Comparison of ENCODE assay signal across 9 mouse cellular contexts in the genomic region with DNA sequence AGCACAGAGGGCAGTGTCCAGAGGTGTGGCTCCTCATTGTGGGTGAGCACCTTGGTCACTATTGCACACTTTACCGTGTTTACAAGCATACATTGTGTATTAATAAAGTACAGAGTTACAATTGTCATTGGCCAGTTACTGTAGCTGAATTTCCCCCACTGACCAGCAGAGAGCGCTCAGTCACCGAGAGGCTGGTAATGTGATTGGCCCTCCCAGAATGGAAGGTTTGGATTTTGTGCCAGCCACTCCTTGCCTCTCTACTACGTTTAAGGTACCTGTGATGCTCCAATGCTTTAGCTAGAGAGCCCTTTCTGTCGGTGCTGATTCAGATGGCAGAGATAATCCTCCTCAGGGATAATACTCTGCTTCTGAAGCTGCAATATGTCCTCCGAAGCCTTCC. TPM values are rescaled to one million over a fixed set of nuclear protein-coding genes. Genes with fewer than 3 reads are reported as not detected.
A peak's percentile ranks its signal among the peaks of the same experiment; 100 is the strongest.
DNase-seq lines count a peak whose midpoint lies in the region; ATAC-seq and TF ChIP-seq lines count a peak whose summit lies in the region.
"Had no signal": no experiment of that assay in that cellular context is flagged by ENCODE, and none has a peak within 500 bp of the region (broad histone marks: within the 10 kb centered on the region; RNA-seq: fewer than 3 reads in every experiment).

No protein-coding gene starts in this region.

- peak; percentile 62; the same call in 1 of the 2 replicates for TF ChIP-seq CTCF in testis, adult 2 months (IDR thresholded peaks at IDR 0.05; ENCODE audit: control insufficient read depth, insufficient read depth, insufficient replicate concordance, low read depth, low read length)

- peaks cover 14% of the 10 kb centered on the region for H3K4me1 ChIP-seq in midbrain, embryonic 14.5 days (ENCODE audit: control insufficient read depth, insufficient read depth, low read length)
- no peaks in the 10 kb centered on the region for H3K4me1 ChIP-seq in testis, adult 2 months (ENCODE audit: control insufficient read depth, insufficient read depth, low read length)

- no peaks in the 10 kb centered on the region for H3K27me3 ChIP-seq in midbrain, embryonic 14.5 days (ENCODE audit: control insufficient read depth, insufficient read depth, low read length)
- H3K27me3 ChIP-seq in testis, adult 2 months (ENCODE audit: control insufficient read depth, insufficient read depth, low read length) = no peaks in the 10 kb centered on the region
- H3K27me3 ChIP-seq: megakaryocyte, embryonic 14.5 days had no signal

- intact Hi-C loops in heart, postnatal 25 days (cut with DNase I) = loop anchor here (1.0 to 5.0 kb wide), 3 partner anchors 193 to 404 kb away; no protein-coding TSS in a partner anchor

- H3K9ac ChIP-seq in midbrain, embryonic 14.5 days (replicated peaks; ENCODE audit: low read length) = no peak overlapping the region

- no peak overlapping the region for H3K4me3 ChIP-seq in midbrain, embryonic 14.5 days (replicated peaks; ENCODE audit: low read depth, low read length)
- H3K4me3 ChIP-seq in testis, adult 2 months (ENCODE audit: control insufficient read depth, low read depth, low read length) = no peak overlapping the region
- H3K4me3 ChIP-seq: megakaryocyte, embryonic 14.5 days had no signal

- TF ChIP-seq POLR2A in testis, adult 2 months (IDR thresholded peaks at IDR 0.05; ENCODE audit: control insufficient read depth, low read depth, low read length) = no peak

- H3K36me3 ChIP-seq in midbrain, embryonic 14.5 days (ENCODE audit: control insufficient read depth, insufficient read depth, low read length) = no peaks in the 10 kb centered on the region
- H3K36me3 ChIP-seq in testis, adult 2 months (ENCODE audit: control insufficient read depth, insufficient read depth, low read length) = no peaks in the 10 kb centered on the region

- no peak overlapping the region for H3K27ac ChIP-seq in midbrain, embryonic 14.5 days (replicated peaks; ENCODE audit: low read depth, low read length)
- no peak overlapping the region for H3K27ac ChIP-seq in testis, adult 2 months (ENCODE audit: control insufficient read depth, insufficient read depth, low read depth, low read length)

- ATAC-seq in midbrain, embryonic 14.5 days (ENCODE audit: low FRiP score, low TSS enrichment) = no peak

- H3K9me3 ChIP-seq in midbrain, embryonic 14.5 days (ENCODE audit: control insufficient read depth, low read length) = no peaks in the 10 kb centered on the region
- H3K9me3 ChIP-seq: megakaryocyte, embryonic 14.5 days had no signal

- no peak overlapping the region for H3K4me2 ChIP-seq in midbrain, embryonic 14.5 days (ENCODE audit: low read length)

- peak; percentile 54 to 90 for DNase-seq in heart, adult 18-20 months
- no peak for DNase-seq in heart, postnatal 25 days (ENCODE audit: low spot score)
- peak; percentile 36 for DNase-seq in adrenal gland, adult 8-10 months
- peak; percentile 72 for DNase-seq in embryo, embryonic 11 days
- DNase-seq in heart, postnatal 4 days = peak; percentile 86
- peak; percentile 70 to 78 for DNase-seq in left cerebral cortex, adult 18-20 months (ENCODE audit: low spot score in 2 of 2)
- peak; percentile 86 for DNase-seq in midbrain, embryonic 14.5 days

- WGBS in midbrain, embryonic 14.5 days = 15% methylated on average over 6 of the region's 6 CpGs

RNA-seq across cellular contexts. Expression of a gene that starts 38.2 kb away (rescaled TPM):
- total RNA-seq in heart, adult 18-20 months (2021) = 10 to 100 TPM; 26.2 to 29.9 TPM
- total RNA-seq in heart, postnatal 25 days (2021) = 10 to 100 TPM; 26.7 to 30.1 TPM
- 10 to 100 TPM; 31.1 to 39.6 (median 38.3) TPM for total RNA-seq in adrenal gland, adult 8-10 months (2022)
- 10 to 100 TPM; 34.7 to 35.8 TPM for total RNA-seq in heart, postnatal 4 days (2021)
- total RNA-seq in left cerebral cortex, adult 18-20 months (2021) = 10 to 100 TPM; 34.3 to 38.1 TPM
- 64.2 and 66.3 TPM in 2 replicates for polyA plus RNA-seq in midbrain, embryonic 14.5 days (2014; fragmentation: Nextera tagmentation; extraction: Ambion mirVana)
- 12.9 and 19.6 TPM in 2 replicates for polyA plus RNA-seq in testis, adult 2 months (2012; rRNA removed)

RNA-seq across cellular contexts. Expression of a gene that starts 38.7 kb away (rescaled TPM):
- under 1 TPM in 1 of 2 experiments, not detected in 1; 0.15 TPM for total RNA-seq in heart, adult 18-20 months (2021)
- not detected for total RNA-seq in heart, postnatal 25 days (2021)
- not detected for total RNA-seq in adrenal gland, adult 8-10 months (2022)
- under 1 TPM in 1 of 2 experiments, not detected in 1; 0.14 TPM for total RNA-seq in heart, postnatal 4 days (2021)
- total RNA-seq in left cerebral cortex, adult 18-20 months (2021) = 1 to 10 TPM; 1.9 to 4.7 TPM
- polyA plus RNA-seq in midbrain, embryonic 14.5 days (2014; fragmentation: Nextera tagmentation; extraction: Ambion mirVana) = 2.0 and 2.2 TPM in 2 replicates
- 76.9 and 86.1 TPM in 2 replicates for polyA plus RNA-seq in testis, adult 2 months (2012; rRNA removed)
